Mouse (Mus musculus): ENCODE measurements around the gene Kif2b.

Gene Kif2b

GRCm38 (mm10) chr11:91577317-91577716 is at the start of gene Kif2b:
Kif2b (minus strand) TSS chr11:91577558.
- no peak for DNase-seq (ENCODE audit: low read depth, low spot score)

- no peak for DNase-seq (ENCODE audit: low read depth, low spot score)
Measured at GRCm38 (mm10) chr11:91593088-91593487, 15.7 kb upstream of the Kif2b start.

- DNase-seq (ENCODE audit: low read depth, low spot score), result no peak
Measured at GRCm38 (mm10) chr11:91576856-91577255, 502 bp downstream of the Kif2b start.

- no peak for DNase-seq (ENCODE audit: low read depth, low spot score)
Measured at GRCm38 (mm10) chr11:91575406-91575805, 2.0 kb downstream of the Kif2b start.

- DNase-seq (ENCODE audit: low read depth, low spot score), result no peak
Measured at GRCm38 (mm10) chr11:91574477-91574876, 2.9 kb downstream of the Kif2b start.

GRCm38 (mm10) chr11:91530737-91531136 is 46.6 kb downstream of the Kif2b start:
- DNase-seq (ENCODE audit: low read depth, low spot score), result no peak

All from CD4-positive, CD25-positive, alpha-beta regulatory T cell, adult 2 months (primary cell).